Mouse (Mus musculus) CH12.LX (cell line): ENCODE results near the gene Cks2. TPM values are rescaled to one million over a fixed set of nuclear protein-coding genes. Genes with fewer than 3 reads are reported as not detected.

ENCODE experiments used
- DNase-seq: peaks from one replicate; pipeline ENCODE4 v3.0.0-alpha.2; 2013; ENCODE audit errors: extremely low read depth
- H3K27ac ChIP-seq: 2 replicates; pipeline ENCODE4 v1.5.1; 2012; ENCODE audit warnings: low read depth, mild to moderate bottlenecking, control low read depth, moderate library complexity; ENCODE audit not compliant: insufficient read depth
- H3K27me3 ChIP-seq: replicated peaks from 2 replicates; pipeline ENCODE3; 2012; ENCODE audit warnings: inconsistent platforms
- H3K36me3 ChIP-seq, 2 experiments: replicated peaks in 1 of 2; 2 replicates each; pipeline versions ENCODE3 to v1.6.1; 2012; ENCODE audit warnings: inconsistent platforms in 1 of 2, low read length in 1 of 2, mild to moderate bottlenecking in 1 of 2, mixed read lengths in 1 of 2, moderate library complexity in 1 of 2; ENCODE audit not compliant: control insufficient read depth in 1 of 2, insufficient read depth in 1 of 2
- H3K4me1 ChIP-seq, 2 experiments: 2 replicates each; pipeline ENCODE4 v1.6.1; 2012; ENCODE audit warnings: inconsistent platforms in 1 of 2, moderate library complexity in 1 of 2; ENCODE audit not compliant: insufficient read depth in 2 of 2, control insufficient read depth in 1 of 2
- H3K4me2 ChIP-seq: 2 replicates; pipeline ENCODE4 v1.6.1; 2012; ENCODE audit warnings: low read depth, mild to moderate bottlenecking, control low read depth; ENCODE audit not compliant: poor library complexity, insufficient read depth, severe bottlenecking
- H3K4me3 ChIP-seq, 3 experiments: fragments of 150-350 bp in 1 of 3; sonication (generic) in 1 of 3; replicated peaks in 1 of 3; 2 replicates each; pipeline versions ENCODE3 to v1.5.1; 2011 to 2012; ENCODE audit warnings: low read depth in 2 of 3, low read length in 2 of 3, mild to moderate bottlenecking in 2 of 3, moderate library complexity in 2 of 3, control low read depth in 1 of 3, improper control_type of control experiment in 1 of 3, inconsistent platforms in 1 of 3, mixed read lengths in 1 of 3; ENCODE audit not compliant: poor library complexity in 1 of 3
- H3K79me2 ChIP-seq: replicated peaks from 2 replicates; pipeline ENCODE4 v1.6.1; 2012; ENCODE audit warnings: mild to moderate bottlenecking, moderate library complexity; ENCODE audit not compliant: control insufficient read depth, poor library complexity, insufficient read depth, severe bottlenecking; ENCODE audit errors: extremely low read depth
- H3K9ac ChIP-seq: 2 replicates; pipeline ENCODE4 v1.6.1; 2012; ENCODE audit warnings: low read depth, mild to moderate bottlenecking, control low read depth, moderate library complexity; ENCODE audit not compliant: insufficient read depth
- H3K9me3 ChIP-seq: replicated peaks from 2 replicates; pipeline ENCODE3; 2012; ENCODE audit warnings: low read length, inconsistent platforms, mixed read lengths
- CHD2 ChIP-seq: IDR thresholded peaks from 2 replicates; pipeline ENCODE4 v1.6.1; 2011; ENCODE audit warnings: low read length, improper control_type of control experiment
- CTCF ChIP-seq, 2 experiments: IDR thresholded peaks in 1 of 2; conservative IDR thresholded peaks in 1 of 2; 2 replicates each; pipeline ENCODE4 v1.5.1; 2011 to 2012; ENCODE audit warnings: low read depth in 2 of 2, low read length in 2 of 2, improper control_type of control experiment in 1 of 2, inconsistent platforms in 1 of 2, mild to moderate bottlenecking in 1 of 2, moderate library complexity in 1 of 2
- E2F4 ChIP-seq: IDR thresholded peaks from 2 replicates; pipeline ENCODE4 v1.6.1; 2011; ENCODE audit warnings: low read depth, low read length, improper control_type of control experiment; ENCODE audit not compliant: insufficient replicate concordance
- ELF1 ChIP-seq: IDR thresholded peaks from 2 replicates; pipeline ENCODE4 v1.6.1; 2014; ENCODE audit warnings: low read depth, mild to moderate bottlenecking, inconsistent platforms, low read length, improper control_type of control experiment
- EP300 ChIP-seq: IDR thresholded peaks from 2 replicates; pipeline ENCODE4 v1.6.1; 2011; ENCODE audit warnings: low read length, improper control_type of control experiment
- HCFC1 ChIP-seq: IDR thresholded peaks from 2 replicates; pipeline ENCODE4 v1.6.1; 2012; ENCODE audit warnings: low read depth, mild to moderate bottlenecking, inconsistent platforms, low read length, improper control_type of control experiment
- IRF4 ChIP-seq: IDR thresholded peaks from 2 replicates; pipeline ENCODE4 v1.6.1; 2014; ENCODE audit warnings: low read depth, mild to moderate bottlenecking, inconsistent platforms, low read length, improper control_type of control experiment
- JUN ChIP-seq: IDR thresholded peaks from 2 replicates; pipeline ENCODE4 v1.6.1; 2011; ENCODE audit warnings: low read depth, mild to moderate bottlenecking, low read length, improper control_type of control experiment, moderate library complexity; ENCODE audit not compliant: insufficient read depth
- KAT2A ChIP-seq: IDR thresholded peaks from 2 replicates; pipeline ENCODE4 v1.6.1; 2012; ENCODE audit warnings: low read length, improper control_type of control experiment, inconsistent platforms; ENCODE audit not compliant: insufficient replicate concordance
- MAFK ChIP-seq: IDR thresholded peaks from 2 replicates; pipeline ENCODE4 v1.6.1; 2011; ENCODE audit warnings: low read length, improper control_type of control experiment; ENCODE audit not compliant: insufficient replicate concordance
- MAZ ChIP-seq: IDR thresholded peaks from 2 replicates; pipeline ENCODE4 v1.6.1; 2012; ENCODE audit warnings: low read depth, mild to moderate bottlenecking, inconsistent platforms, low read length, improper control_type of control experiment, moderate library complexity
- MEF2A ChIP-seq: IDR thresholded peaks from 2 replicates; pipeline ENCODE4 v1.6.1; 2014; ENCODE audit warnings: low read depth, mild to moderate bottlenecking, inconsistent platforms, low read length, improper control_type of control experiment, borderline replicate concordance
- MXI1 ChIP-seq: IDR thresholded peaks from 2 replicates; pipeline ENCODE4 v1.6.1; 2011; ENCODE audit warnings: mild to moderate bottlenecking, low read depth, low read length, improper control_type of control experiment
- NELFE ChIP-seq: IDR thresholded peaks from 2 replicates; pipeline ENCODE4 v1.6.1; 2011; ENCODE audit warnings: low read depth, low read length, improper control_type of control experiment
- NRF1 ChIP-seq: IDR thresholded peaks from 2 replicates; pipeline ENCODE4 v1.6.1; 2014; ENCODE audit warnings: low read depth, mild to moderate bottlenecking, inconsistent platforms, low read length, improper control_type of control experiment, moderate library complexity
- POLR2A ChIP-seq: IDR thresholded peaks from 2 replicates; pipeline ENCODE4 v1.6.1; 2011; ENCODE audit warnings: low read depth, mild to moderate bottlenecking, improper control_type of control experiment, low read length
- RAD21 ChIP-seq: IDR thresholded peaks from 2 replicates; pipeline ENCODE4 v1.6.1; 2011; ENCODE audit warnings: low read depth, mild to moderate bottlenecking, low read length, improper control_type of control experiment, moderate library complexity
- RCOR1 ChIP-seq: conservative IDR thresholded peaks from 2 replicates; pipeline ENCODE4 v1.6.1; 2012; ENCODE audit warnings: low read depth, mild to moderate bottlenecking, inconsistent platforms, low read length, improper control_type of control experiment
- SMC3 ChIP-seq: IDR thresholded peaks from 2 replicates; pipeline ENCODE4 v1.6.1; 2011; ENCODE audit warnings: low read depth, low read length, improper control_type of control experiment
- TBP ChIP-seq: conservative IDR thresholded peaks from 2 replicates; pipeline ENCODE4 v1.6.1; 2011; ENCODE audit warnings: low read depth, low read length, improper control_type of control experiment
- UBTF ChIP-seq: IDR thresholded peaks from 2 replicates; pipeline ENCODE4 v1.6.1; 2012; ENCODE audit warnings: low read depth, mild to moderate bottlenecking, inconsistent platforms, low read length, improper control_type of control experiment, moderate library complexity
- USF1 ChIP-seq: IDR thresholded peaks from 2 replicates; pipeline ENCODE4 v1.6.1; 2014; ENCODE audit warnings: low read depth, mild to moderate bottlenecking, inconsistent platforms, low read length, improper control_type of control experiment
- USF2 ChIP-seq: conservative IDR thresholded peaks from 2 replicates; pipeline ENCODE4 v1.6.1; 2011; ENCODE audit warnings: low read depth, low read length, improper control_type of control experiment
- ZC3H11A ChIP-seq: IDR thresholded peaks from 2 replicates; pipeline ENCODE4 v1.6.1; 2012; ENCODE audit warnings: low read depth, mild to moderate bottlenecking, inconsistent platforms, low read length, improper control_type of control experiment
- dilution Hi-C: fragments of 300-500 bp; cut with MboI; formaldehyde crosslinking; loops from 2 replicates; pipeline ENCODE4 v1.14.3; 2020; ENCODE audit warnings: low sequenced_read_pairs; ENCODE audit not compliant: extremely low pct_unique_long_range_greater_than_20kb, extremely low pct_ligation_motif_present
- in situ Hi-C: fragments of 300-500 bp; cut with MboI; formaldehyde crosslinking; loops from 3 replicates; pipeline ENCODE4 v1.14.3; 2019; ENCODE audit warnings: low sequenced_read_pairs, low pct_ligation_motif_present, low pct_unique_long_range_greater_than_20kb, mixed read lengths
- polyA plus RNA-seq: library from polyadenylated mRNA; unstranded; fragments of >175 nt; gene quantifications from 2 replicates; pipeline ENCODE4 v1.2.1, GENCODE M21; 2012; ENCODE audit warnings: low read depth; ENCODE audit not compliant: insufficient read length
- total RNA-seq, 2 experiments: library from RNA; depleted of rRNA; stranded (reverse); fragments of 300-350 nt in 1 of 2; fragments of >200 nt in 1 of 2; gene quantifications; 2 replicates each; pipeline ENCODE4 v1.2.3; 2012 to 2014

Cks2 gene
- total and polyA plus RNA-seq, 3 experiments = 142 to 465 (median 143) TPM

DNA sequence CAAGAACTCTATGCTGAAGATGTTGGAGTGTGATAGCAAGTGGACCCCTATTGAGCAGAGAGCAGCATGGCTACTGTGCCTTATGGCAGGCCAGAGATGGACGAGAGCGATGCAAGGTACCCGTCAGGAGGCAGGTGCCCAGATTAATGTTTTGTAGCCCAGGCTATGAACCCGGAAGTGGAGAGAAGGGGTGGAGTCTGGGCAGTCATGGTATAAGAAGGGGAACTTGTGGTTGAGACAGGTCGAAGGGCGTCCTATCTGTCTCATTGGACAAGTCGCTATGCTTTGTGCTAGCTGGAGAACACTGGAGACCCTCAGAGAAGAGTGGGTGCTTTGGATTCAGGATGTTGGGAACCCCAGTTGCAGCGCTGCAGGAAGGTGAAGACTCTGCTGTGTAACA lies 44.9 kb upstream of the Cks2 start:
- no peak overlapping the region for H3K4me3 ChIP-seq
- no peaks in the 10 kb centered on the region for H3K36me3 ChIP-seq
- H3K9ac ChIP-seq = no peak overlapping the region
- no peaks in the 10 kb centered on the region for H3K79me2 ChIP-seq
- dilution Hi-C loops = no loop called here
- DNase-seq = peak; percentile 23
- H3K27ac ChIP-seq = no peak overlapping the region
- H3K9me3 ChIP-seq = no peaks in the 10 kb centered on the region
- peak; percentile 71 for TF ChIP-seq ELF1
- TF ChIP-seq MXI1 = no peak
- in situ Hi-C loops = loop anchor here (25.0 kb wide), 2 partner anchors 138 to 413 kb away; no protein-coding TSS in a partner anchor
- H3K4me2 ChIP-seq = no peak overlapping the region
- no peaks in the 10 kb centered on the region for H3K27me3 ChIP-seq
- peaks cover 5 to 11% of the 10 kb centered on the region in 2 experiments; a peak in 3 of 4 replicates for H3K4me1 ChIP-seq

DNA sequence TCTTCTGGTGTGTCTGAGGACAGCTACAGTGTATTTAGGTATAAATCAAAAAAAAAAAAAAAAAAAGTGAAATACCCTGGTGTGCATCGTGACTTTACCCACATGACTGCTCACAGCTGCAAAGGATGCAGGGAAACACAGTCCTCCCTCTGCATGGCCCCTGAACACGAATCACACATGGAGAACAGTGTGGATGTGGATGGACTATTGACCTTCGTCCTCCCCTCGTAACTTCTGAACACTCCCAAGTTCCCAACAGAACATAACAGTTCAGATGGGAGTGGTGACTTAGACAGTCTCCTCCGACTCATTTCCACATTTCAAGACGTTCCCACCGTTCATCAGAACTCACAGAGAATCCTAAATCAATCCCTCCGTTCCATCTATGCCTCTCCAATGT lies 42.3 kb upstream of the Cks2 start:
- H3K36me3 ChIP-seq = no peaks in the 10 kb centered on the region
- no peak overlapping the region for H3K9ac ChIP-seq
- dilution Hi-C loops (no loop called here), in situ Hi-C loops (loop anchor here (25.0 kb wide), 2 partner anchors 140 to 415 kb away; no protein-coding TSS in a partner anchor)
- no peak overlapping the region for H3K4me2 ChIP-seq
- H3K4me3 ChIP-seq = no peak overlapping the region
- TF ChIP-seq NRF1 (no peak), POLR2A (no peak), TBP (no peak), MAZ (no peak), SMC3 (no peak), HCFC1 (no peak)
- no peaks in the 10 kb centered on the region for H3K79me2 ChIP-seq
- DNase-seq = no peak
- H3K27ac ChIP-seq = no peak overlapping the region
- peaks cover 5 to 11% of the 10 kb centered on the region in 2 experiments; a peak in 3 of 4 replicates for H3K4me1 ChIP-seq
- no peaks in the 10 kb centered on the region for H3K27me3 ChIP-seq
- no peaks in the 10 kb centered on the region for H3K9me3 ChIP-seq

DNA sequence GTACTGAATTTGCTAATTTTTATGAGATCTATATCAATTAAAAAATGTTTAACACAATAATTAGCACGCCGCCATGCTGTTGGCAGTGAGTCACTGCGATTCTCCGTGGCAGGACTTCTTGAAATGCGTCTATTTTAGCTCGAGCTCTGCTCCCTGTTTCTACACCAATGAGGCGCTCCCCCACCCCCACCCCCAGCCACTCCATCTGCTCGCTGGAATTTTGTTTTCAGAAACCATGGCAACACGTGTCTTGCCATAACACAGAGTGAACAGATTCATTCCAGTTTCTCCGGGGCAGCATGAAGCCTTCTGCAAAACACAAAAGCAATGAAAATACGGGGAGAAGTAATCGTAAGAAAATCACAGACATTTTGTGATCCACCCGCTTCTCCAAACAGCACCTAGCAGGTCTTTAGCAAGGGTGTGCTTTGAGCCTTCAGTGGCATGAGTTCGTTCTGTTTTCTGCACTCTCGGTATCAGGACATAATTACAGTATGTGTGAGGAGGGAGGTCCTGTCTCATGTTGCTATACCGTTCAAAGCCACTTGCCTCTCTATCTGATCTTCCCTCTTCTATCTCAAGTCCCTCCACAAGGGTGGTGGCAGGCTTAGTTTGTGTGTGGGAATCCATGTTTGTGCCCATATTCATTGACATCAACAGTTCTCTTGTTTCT lies 41.7 kb upstream of the Cks2 start:
- dilution Hi-C loops = no loop called here
- H3K4me1 ChIP-seq = peaks cover 5 to 11% of the 10 kb centered on the region in 2 experiments; a peak in 3 of 4 replicates
- in situ Hi-C loops = loop anchor here (25.0 kb wide), 2 partner anchors 141 to 416 kb away; no protein-coding TSS in a partner anchor
- DNase-seq = no peak
- H3K36me3 ChIP-seq = no peaks in the 10 kb centered on the region
- TF ChIP-seq UBTF = no peak
- no peak for TF ChIP-seq MEF2A
- TF ChIP-seq ZC3H11A = no peak
- TF ChIP-seq NELFE = no peak
- TF ChIP-seq IRF4 = no peak
- TF ChIP-seq CHD2 = no peak
- TF ChIP-seq KAT2A = no peak
- TF ChIP-seq USF2 = no peak
- no peak for TF ChIP-seq E2F4
- no peak for TF ChIP-seq ELF1
- TF ChIP-seq MAFK = no peak
- no peak for TF ChIP-seq EP300
- TF ChIP-seq JUN = no peak
- no peak for TF ChIP-seq POLR2A
- no peak for TF ChIP-seq USF1
- TF ChIP-seq TBP = no peak
- TF ChIP-seq RAD21 = no peak
- TF ChIP-seq CTCF (conservative IDR thresholded peaks at IDR 0.05 in 1 of 2, IDR thresholded peaks at IDR 0.05 in 1 of 2; ENCODE audit: low read depth in 2 of 2, low read length in 2 of 2) = no peak
- no peak for TF ChIP-seq RCOR1
- H3K4me2 ChIP-seq = peak overlapping the region; percentile 21; the same call in 1 of the 2 replicates
- H3K27ac ChIP-seq = no peak overlapping the region
- no peaks in the 10 kb centered on the region for H3K9me3 ChIP-seq
- H3K27me3 ChIP-seq = no peaks in the 10 kb centered on the region
- H3K4me3 ChIP-seq = no peak overlapping the region
- no peak overlapping the region for H3K9ac ChIP-seq
- no peaks in the 10 kb centered on the region for H3K79me2 ChIP-seq
